Mouse (Mus musculus): ENCODE measurements around the gene Nup214.

GRCm38 (mm10) chr2:32085231-32085630, 111.0 kb downstream of the Nup214 start:
- TF ChIP-seq POLR2A (IDR thresholded peaks at IDR 0.05; ENCODE audit: low read depth, low read length) (no peak), CTCF (IDR thresholded peaks at IDR 0.05; ENCODE audit: borderline replicate concordance, insufficient read depth, low read length) (no peak)

Data from embryonic fibroblast, embryonic 13.5 days (primary cell).